Mouse (Mus musculus) G1E-ER4 (cell line): ENCODE results near the gene Gm6121. TPM values are rescaled to one million over a fixed set of nuclear protein-coding genes. Genes with fewer than 3 reads are reported as not detected.
"Not testable (repeated sequence)": the region's sequence is repeated elsewhere in the genome, so short reads cannot be mapped to it uniquely, and the experiment has no call there.

Experiments used
- GATA1 ChIP-seq: IDR thresholded peaks from one replicate; pipeline ENCODE4 v1.8.0; 2012; ENCODE audit warnings: low read length, inconsistent platforms
- polyA plus RNA-seq: library from polyadenylated mRNA; stranded (reverse); fragments of >175 nt; gene quantifications from 2 replicates; pipeline ENCODE4 v1.2.3, GENCODE M21; 2012

The Gm6121 gene
- not detected in 2 replicates for polyA plus RNA-seq

DNA sequence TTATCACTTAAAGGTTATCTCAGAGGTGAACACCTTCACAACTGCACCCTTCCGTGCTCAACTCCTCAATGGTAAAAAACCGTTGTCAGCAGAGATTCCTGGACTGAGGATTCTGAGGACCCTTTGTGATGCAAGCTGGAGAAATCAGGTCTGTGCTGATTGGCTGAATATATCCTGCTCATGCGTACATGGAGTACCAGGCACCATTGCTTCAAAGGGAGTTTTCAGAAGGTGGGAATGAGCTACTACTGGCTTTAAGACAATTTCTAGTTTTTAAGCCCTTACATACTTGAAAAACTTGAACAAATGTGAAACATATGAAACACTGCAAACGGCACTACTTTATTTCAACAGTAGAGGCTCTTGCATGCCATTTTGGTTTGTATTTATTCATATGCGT, at the start of gene Gm6121:
TSS of gene Gm6121 (minus strand) at position 101 of the 400 bp plus-strand sequence.
- TF ChIP-seq GATA1, result not testable (repeated sequence)

Other genes with a start within 250 kb of the Gm6121 start
- gene Gm14525, start 233.1 kb downstream of the Gm6121 start, polyA plus RNA-seq, result not detected in 2 replicates